Mouse (Mus musculus): ENCODE measurements at regions not wholly inside any gene's neighbourhood (a gene's known extent, or its start where the extent isn't known, plus 50 kb on each side); places are given as distances from the start of the nearest gene placed in this dataset. TPM values are rescaled to one million over a fixed set of nuclear protein-coding genes. Genes with fewer than 3 reads are reported as not detected.

- 70% methylated on average over 1 of the region's 1 CpGs for WGBS
- no peak for DNase-seq (ENCODE audit: extremely low spot score, low spot score)
- no peak overlapping the region for H3K4me3 ChIP-seq
These were observed 65.6 kb upstream of the Btbd11 start for GRCm38 (mm10) chr10:85320971-85321370.

GRCm38 (mm10) chr10:85322280-85322679 is 64.3 kb upstream of the Btbd11 start:
- no peak for DNase-seq (ENCODE audit: extremely low spot score, low spot score)
- WGBS, result 85% methylated on average over 3 of the region's 3 CpGs
- no peak overlapping the region for H3K4me3 ChIP-seq
- no peak overlapping the region for H3K27ac ChIP-seq
- no peaks in the 10 kb centered on the region for H3K27me3 ChIP-seq (ENCODE audit: poor library complexity, severe bottlenecking)
- H3K9me3 ChIP-seq, result no peaks in the 10 kb centered on the region
- H3K36me3 ChIP-seq (replicated peaks), result no peaks in the 10 kb centered on the region
- H3K4me1 ChIP-seq, result no peaks in the 10 kb centered on the region

More at GRCm38 (mm10) chr10:85320971-85321370, 65.6 kb upstream of the Btbd11 start:
- no peaks in the 10 kb centered on the region for H3K4me1 ChIP-seq
- H3K27ac ChIP-seq, result no peak overlapping the region
- no peaks in the 10 kb centered on the region for H3K36me3 ChIP-seq (replicated peaks)
- no peaks in the 10 kb centered on the region for H3K27me3 ChIP-seq (ENCODE audit: poor library complexity, severe bottlenecking)
- H3K9me3 ChIP-seq, result no peaks in the 10 kb centered on the region

- H3K27me3 ChIP-seq (ENCODE audit: poor library complexity, severe bottlenecking), result no peaks in the 10 kb centered on the region
- no peak for DNase-seq (ENCODE audit: extremely low spot score, low spot score)
- H3K4me1 ChIP-seq, result peaks cover 10% of the 10 kb centered on the region
- H3K27ac ChIP-seq, result no peak overlapping the region
- H3K4me3 ChIP-seq, result no peak overlapping the region
- no peaks in the 10 kb centered on the region for H3K9me3 ChIP-seq
- H3K36me3 ChIP-seq (replicated peaks), result no peaks in the 10 kb centered on the region
- WGBS, result 85% methylated on average over 3 of the region's 3 CpGs
These were observed 57.2 kb upstream of the Btbd11 start for GRCm38 (mm10) chr10:85329382-85329781.

GRCm38 (mm10) chr10:85330938-85331691 is 55.5 kb upstream of the Btbd11 start:
- Histone ChIP-seq H3K4me1 (peaks cover 10% of the 10 kb centered on the region), H3K27me3 (ENCODE audit: poor library complexity, severe bottlenecking) (no peaks in the 10 kb centered on the region), H3K4me3 (peak overlapping the region; percentile 33), H3K9me3 (no peaks in the 10 kb centered on the region), H3K27ac (no peak overlapping the region), H3K36me3 (replicated peaks) (no peaks in the 10 kb centered on the region)
- peak; percentile 74 for DNase-seq (ENCODE audit: extremely low spot score, low spot score)
- 14% methylated on average over 13 of the region's 13 CpGs for WGBS

Small RNA genes lying in the stretch of these regions (microRNA-seq; reads per million reads assigned to microRNA genes)
- not detected for gene Gm27392

All from forebrain, embryonic 10.5 days (tissue).